Mouse (Mus musculus) heart, adult 2 months (tissue): ENCODE results near the gene Pacsin3. TPM values are rescaled to one million over a fixed set of nuclear protein-coding genes. Genes with fewer than 3 reads are reported as not detected.

Experiments
- DNase-seq, 2 experiments: peaks; one replicate each; pipeline ENCODE4 v3.0.0; 2021
- H3K27ac ChIP-seq: fragments of 200-600 bp; 2 replicates; pipeline ENCODE4 v1.8.1; 2022
- H3K27me3 ChIP-seq: fragments of 200-500 bp; 2 replicates; pipeline ENCODE4 v1.6.1; 2012; ENCODE audit warnings: mild to moderate bottlenecking, low read length, inconsistent platforms, mixed read lengths; ENCODE audit not compliant: control insufficient read depth, insufficient read depth
- H3K36me3 ChIP-seq: fragments of 200-500 bp; 2 replicates; pipeline ENCODE4 v1.6.1; 2012; ENCODE audit warnings: low read length, inconsistent platforms; ENCODE audit not compliant: control insufficient read depth, insufficient read depth
- H3K4me1 ChIP-seq: fragments of 200-500 bp; 2 replicates; pipeline ENCODE4 v1.6.1; 2011; ENCODE audit warnings: low read length; ENCODE audit not compliant: control insufficient read depth, insufficient read depth
- H3K4me3 ChIP-seq: fragments of 200-600 bp; 2 replicates; pipeline ENCODE4 v1.8.1; 2022
- H3K79me2 ChIP-seq: fragments of 200-500 bp; replicated peaks from 2 replicates; pipeline ENCODE4 v1.6.1; 2012; ENCODE audit warnings: mild to moderate bottlenecking, inconsistent platforms, low read length, moderate library complexity, mixed read lengths; ENCODE audit not compliant: control insufficient read depth, insufficient read depth
- H3K9ac ChIP-seq: fragments of 200-500 bp; 2 replicates; pipeline ENCODE4 v1.6.1; 2012; ENCODE audit warnings: low read depth, mild to moderate bottlenecking, control low read depth, inconsistent platforms, low read length, mixed read lengths
- CTCF ChIP-seq: fragments of 200-600 bp; IDR thresholded peaks from 2 replicates; pipeline ENCODE4 v1.8.1; 2022; ENCODE audit warnings: antibody characterized with exemption, mild to moderate bottlenecking, moderate library complexity
- EP300 ChIP-seq: fragments of 200-500 bp; IDR thresholded peaks from 2 replicates; pipeline ENCODE4 v1.6.1; 2011; ENCODE audit warnings: low read depth, low read length, control low read depth; ENCODE audit not compliant: insufficient read depth
- POLR2A ChIP-seq: fragments of 200-500 bp; IDR thresholded peaks from 2 replicates; pipeline ENCODE4 v1.6.1; 2011; ENCODE audit warnings: mild to moderate bottlenecking, low read depth, low read length, control low read depth; ENCODE audit not compliant: insufficient read depth
- WGBS: fragments of 180-500 bp; shearing (Covaris S2); methylation state at CpG from one replicate; pipeline ENCODE4 v1.1.7; 2018; 5-methylcytosine and 5-hydroxymethylcytosine counted together
- intact Hi-C: fragments of 180-260 bp; cut with DNase I; formaldehyde crosslinking; loops from one replicate; pipeline ENCODE4 v1.15.1; 2025
- polyA plus RNA-seq: library from polyadenylated mRNA; depleted of rRNA; stranded (reverse); fragments of >200 nt; gene quantifications from 2 replicates; pipeline ENCODE4 v1.2.3, GENCODE M21; 2012
- total RNA-seq, 2 experiments: library from RNA; stranded (reverse); gene quantifications; 2 replicates each; pipeline ENCODE4 v1.2.3; 2021

Pacsin3 gene
- total and polyA plus RNA-seq, 3 experiments, result 139 to 157 (median 141) TPM

DNA sequence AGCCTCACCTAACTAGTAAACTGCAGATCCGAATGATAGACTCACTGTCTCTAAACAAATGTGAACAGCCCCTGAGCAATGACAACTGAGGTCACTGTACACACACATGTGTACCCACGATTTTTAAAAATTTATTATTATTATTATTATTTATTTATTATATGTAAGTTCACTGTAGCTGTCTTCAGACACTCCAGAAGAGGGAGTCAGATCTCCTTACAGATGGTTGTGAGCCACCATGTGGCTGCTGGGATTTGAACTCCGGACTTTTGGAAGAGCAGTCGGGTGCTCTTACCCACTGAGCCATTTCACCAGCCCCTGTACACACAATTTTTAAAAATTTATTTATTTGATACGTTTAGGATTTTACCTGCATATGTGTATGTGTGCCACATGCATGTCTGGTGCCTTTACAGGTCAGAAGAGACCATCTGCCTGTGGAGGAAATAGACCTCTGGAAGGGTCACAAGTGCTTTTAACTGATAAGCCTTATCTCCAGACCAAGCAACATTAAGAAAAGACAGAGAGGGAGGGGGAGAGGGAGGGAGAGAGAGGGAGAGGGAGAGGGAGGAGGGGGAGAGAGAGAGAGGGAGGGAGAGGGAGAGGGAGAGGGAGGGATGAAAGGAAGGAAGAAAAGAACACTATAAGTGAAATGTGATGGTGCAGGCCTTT, 11.1 kb upstream of the Pacsin3 start:
- 73% methylated on average over 5 of the region's 5 CpGs for WGBS
- Histone ChIP-seq H3K27ac (no peak overlapping the region), H3K4me1 (no peaks in the 10 kb centered on the region), H3K27me3 (no peaks in the 10 kb centered on the region), H3K4me3 (no peak overlapping the region), H3K36me3 (no peaks in the 10 kb centered on the region), H3K9ac (no peak overlapping the region), H3K79me2 (no peaks in the 10 kb centered on the region)
- intact Hi-C loops, result no loop called here
- TF ChIP-seq CTCF (no peak), POLR2A (no peak), EP300 (no peak)
- no peak for DNase-seq

GRCm38 (mm10) chr2:91248366-91248765, 7.4 kb upstream of the Pacsin3 start:
- TF ChIP-seq EP300 (no peak), CTCF (no peak), POLR2A (no peak)
- WGBS, result 50% methylated on average over 4 of the region's 4 CpGs
- Histone ChIP-seq H3K27ac (no peak overlapping the region), H3K9ac (no peak overlapping the region), H3K4me3 (no peak overlapping the region), H3K4me1 (peaks cover 2% of the 10 kb centered on the region), H3K36me3 (no peaks in the 10 kb centered on the region), H3K27me3 (no peaks in the 10 kb centered on the region), H3K79me2 (no peaks in the 10 kb centered on the region)
- intact Hi-C loops, result no loop called here
- no peak for DNase-seq

DNA sequence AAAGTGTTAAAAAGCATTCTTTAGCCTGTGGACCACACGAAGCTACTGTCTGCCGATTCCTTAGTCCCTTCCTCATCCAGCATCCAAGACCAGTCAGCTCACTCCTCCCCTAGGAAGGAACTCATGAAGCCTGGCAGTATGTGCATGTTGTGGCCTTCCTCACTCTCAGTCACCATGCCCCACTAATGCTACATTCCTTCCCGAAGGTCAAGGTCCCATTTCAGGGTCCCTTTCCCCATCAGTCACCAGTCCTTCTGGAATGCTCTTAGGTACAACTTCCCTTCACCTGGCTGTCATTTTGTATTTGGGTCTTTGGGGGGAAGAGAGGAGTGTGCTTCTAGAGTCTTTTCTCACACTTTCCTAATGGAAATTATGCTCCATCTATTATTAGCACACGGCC, 3.8 kb upstream of the Pacsin3 start:
- no peak overlapping the region for H3K9ac ChIP-seq
- no peak for DNase-seq

DNA sequence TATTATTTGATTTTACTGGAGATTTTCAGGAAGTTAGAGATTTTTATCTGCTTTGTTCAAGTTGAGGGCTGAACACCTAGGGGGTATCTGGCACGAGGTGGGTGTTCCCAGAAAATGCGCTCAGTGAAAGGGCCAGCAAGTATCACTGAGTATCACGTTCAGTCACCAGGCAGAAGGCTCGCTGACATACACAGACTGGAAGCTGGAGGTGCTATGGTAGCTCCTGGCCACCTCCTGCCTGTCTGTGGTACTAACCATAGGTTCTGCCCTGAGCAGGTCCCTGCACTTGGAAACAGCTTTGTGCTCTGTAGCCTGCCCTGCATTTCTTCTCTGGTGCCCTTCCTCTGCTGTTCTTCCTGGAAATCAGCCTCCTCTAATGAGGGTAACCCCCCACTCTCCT, 3.2 kb upstream of the Pacsin3 start:
- TF ChIP-seq EP300 (no peak), CTCF (no peak), POLR2A (no peak)
- no peak overlapping the region for H3K9ac ChIP-seq

More for the DNA sequence above, 3.8 kb upstream of the Pacsin3 start:
- H3K27ac ChIP-seq, result peak overlapping the region; percentile 15
- TF ChIP-seq POLR2A (no peak), CTCF (no peak), EP300 (no peak)
- peaks cover 2% of the 10 kb centered on the region; the same call in 1 of the 2 replicates for H3K27me3 ChIP-seq
- H3K4me3 ChIP-seq, result no peak overlapping the region
- intact Hi-C loops, result no loop called here
- H3K79me2 ChIP-seq, result no peaks in the 10 kb centered on the region; the same call in 1 of the 2 replicates
- no peaks in the 10 kb centered on the region for H3K36me3 ChIP-seq
- H3K4me1 ChIP-seq, result peaks cover 2% of the 10 kb centered on the region
- WGBS, result 50% methylated on average over 4 of the region's 4 CpGs

DNA sequence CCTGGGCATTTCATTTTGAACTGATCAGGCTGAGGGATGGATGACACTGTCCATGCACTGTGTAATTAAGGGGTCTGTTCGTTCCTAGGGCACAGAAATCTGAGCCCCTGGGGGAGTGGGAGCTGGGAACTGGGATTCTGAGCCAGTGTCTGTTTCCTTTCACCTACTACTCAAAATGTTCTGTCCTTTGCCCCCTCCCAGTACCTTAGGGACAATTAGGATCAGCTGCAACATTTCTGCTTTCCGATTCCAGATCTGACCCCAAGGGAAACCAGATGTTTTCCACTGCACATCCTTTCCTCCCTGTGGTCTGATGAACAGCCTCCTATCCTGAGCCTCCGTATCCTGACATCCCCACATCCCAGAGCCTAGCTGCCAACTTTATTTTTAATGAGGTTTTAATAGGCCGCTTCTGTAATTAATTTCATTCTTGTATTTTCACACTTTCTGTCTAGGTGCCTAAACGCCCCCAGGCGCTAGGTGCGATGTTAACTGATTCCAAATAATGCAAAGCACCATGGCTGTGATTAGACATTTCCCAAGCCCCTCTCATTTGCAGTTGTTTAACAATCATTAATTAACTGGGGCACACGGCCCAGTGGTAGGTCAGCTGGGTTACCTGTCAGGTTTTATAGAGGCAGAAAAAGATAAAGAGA, 901 bp upstream of the Pacsin3 start:
- no peak for DNase-seq
- Histone ChIP-seq H3K27me3 (peaks cover 2% of the 10 kb centered on the region; the same call in 1 of the 2 replicates), H3K9ac (no peak overlapping the region), H3K79me2 (no peaks in the 10 kb centered on the region; the same call in 1 of the 2 replicates), H3K27ac (peak overlapping the region; percentile 91), H3K4me3 (peak overlapping the region; percentile 75), H3K36me3 (no peaks in the 10 kb centered on the region), H3K4me1 (peaks cover 2% of the 10 kb centered on the region)
- WGBS, result 55% methylated on average over 8 of the region's 8 CpGs
- TF ChIP-seq EP300, result no peak
- TF ChIP-seq POLR2A, result no peak
- TF ChIP-seq CTCF, result no peak
- intact Hi-C loops, result loop anchor here (5.0 kb wide), 1 partner anchor 138 kb away; the partner anchor contains the start of gene Mybpc3

More for the DNA sequence above, 3.2 kb upstream of the Pacsin3 start:
- Histone ChIP-seq H3K27me3 (peaks cover 2% of the 10 kb centered on the region; the same call in 1 of the 2 replicates), H3K79me2 (no peaks in the 10 kb centered on the region; the same call in 1 of the 2 replicates), H3K4me3 (no peak overlapping the region), H3K27ac (peak overlapping the region; percentile 15), H3K4me1 (peaks cover 2% of the 10 kb centered on the region), H3K36me3 (no peaks in the 10 kb centered on the region)
- DNase-seq, result no peak
- intact Hi-C loops, result no loop called here
- WGBS, result 48% methylated on average over 4 of the region's 4 CpGs
